Comparison of ENCODE assay signal across 8 mouse cellular contexts in the genomic region with DNA sequence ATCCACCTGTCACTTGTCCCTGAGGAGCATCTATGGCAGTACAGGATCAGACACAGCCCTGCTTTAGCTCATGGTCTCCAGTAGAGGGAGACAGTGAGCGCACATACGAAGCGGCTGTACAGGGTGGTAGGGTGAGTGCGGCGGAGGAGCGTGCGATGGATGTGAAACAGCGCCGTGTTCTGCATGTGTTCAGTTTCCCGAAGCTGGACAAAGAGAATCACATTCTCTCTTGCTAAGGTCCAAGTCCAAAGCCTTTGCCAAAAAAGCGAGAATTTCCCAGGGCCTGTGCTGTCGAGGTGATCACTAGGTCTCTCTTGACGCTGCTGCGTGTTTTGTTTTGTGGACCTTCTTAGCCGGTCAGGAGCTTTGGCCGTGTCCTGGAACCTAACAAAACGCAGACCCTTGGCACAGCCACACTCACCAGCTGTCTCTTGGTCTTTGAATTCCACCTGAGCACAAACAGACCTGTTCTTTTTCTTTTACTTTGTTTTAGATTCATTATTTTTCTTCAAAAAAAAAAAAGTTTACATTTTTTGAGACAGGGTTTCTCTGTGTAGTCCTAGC. TPM values are rescaled to one million over a fixed set of nuclear protein-coding genes. Genes with fewer than 3 reads are reported as not detected.
DNase-seq lines count a peak whose midpoint lies in the region; ATAC-seq and TF ChIP-seq lines count a peak whose summit lies in the region.

No protein-coding gene starts in this region.

- no peaks in the 10 kb centered on the region for H3K27me3 ChIP-seq in intestine, embryonic 15.5 days (replicated peaks)
- H3K27me3 ChIP-seq in midbrain, embryonic 11.5 days (ENCODE audit: control insufficient read depth, insufficient read depth, low read length) = no peaks in the 10 kb centered on the region
- H3K27me3 ChIP-seq in small intestine, adult 2 months (ENCODE audit: control insufficient read depth, insufficient read depth, low read length) = no peaks in the 10 kb centered on the region

- no peak for TF ChIP-seq POLR2A in small intestine, adult 2 months (IDR thresholded peaks at IDR 0.05; ENCODE audit: low read depth, low read length)

- H3K9me3 ChIP-seq in intestine, embryonic 15.5 days = no peaks in the 10 kb centered on the region
- H3K9me3 ChIP-seq in midbrain, embryonic 11.5 days (ENCODE audit: control insufficient read depth, low read length) = no peaks in the 10 kb centered on the region

- H3K9ac ChIP-seq in intestine, embryonic 15.5 days = no peak overlapping the region
- H3K9ac ChIP-seq in midbrain, embryonic 11.5 days (ENCODE audit: low read length) = peak overlapping the region; percentile 49

- H3K27ac ChIP-seq in intestine, embryonic 15.5 days = no peak overlapping the region
- H3K27ac ChIP-seq in midbrain, embryonic 11.5 days (ENCODE audit: low read depth, low read length) = no peak overlapping the region
- no peak overlapping the region for H3K27ac ChIP-seq in small intestine, adult 2 months (ENCODE audit: insufficient read depth, low read depth, low read length)

- TF ChIP-seq CTCF in small intestine, adult 2 months (IDR thresholded peaks at IDR 0.05; ENCODE audit: extremely low read depth, insufficient read length, insufficient replicate concordance, low read depth, low read length) = peak; percentile 92; the same call in 1 of the 2 replicates

- DNase-seq in adrenal gland, adult (ENCODE audit: inconsistent age in 2 of 2, low spot score in 1 of 2) = peak; percentile 63 to 87
- no peak for DNase-seq in adrenal gland, adult 8-10 months
- peak; percentile 40 for DNase-seq in gastrocnemius, postnatal 25 days
- peak; percentile 69 for DNase-seq in left cerebral cortex, postnatal 4 days
- peak; percentile 95 for DNase-seq in midbrain, embryonic 11.5 days (ENCODE audit: low spot score, missing footprints)

- ATAC-seq in common myeloid progenitor, adult 5-6 weeks (replicated peaks; ENCODE audit: low read depth, poor library complexity, severe bottlenecking) = peak; percentile 78
- ATAC-seq in intestine, embryonic 15.5 days = peak; percentile 90
- ATAC-seq in midbrain, embryonic 11.5 days (ENCODE audit: low FRiP score) = peak; percentile 79

- H3K4me3 ChIP-seq in intestine, embryonic 15.5 days (replicated peaks) = no peak overlapping the region
- H3K4me3 ChIP-seq in midbrain, embryonic 11.5 days (ENCODE audit: low read depth, low read length) = 0 out of 2 replicates have a peak overlapping the region, but pooled peaks have one; percentile 10
- H3K4me3 ChIP-seq in small intestine, adult 2 months (ENCODE audit: low read depth, low read length) = peak overlapping the region; percentile 33

- peak overlapping the region; percentile 55 for H3K4me2 ChIP-seq in intestine, embryonic 15.5 days (replicated peaks)
- peak overlapping the region; percentile 38; the same call in 1 of the 2 replicates for H3K4me2 ChIP-seq in midbrain, embryonic 11.5 days

- H3K36me3 ChIP-seq in intestine, embryonic 15.5 days = no peaks in the 10 kb centered on the region
- H3K36me3 ChIP-seq in midbrain, embryonic 11.5 days (ENCODE audit: control insufficient read depth, insufficient read depth, low read length) = no peaks in the 10 kb centered on the region
- no peaks in the 10 kb centered on the region for H3K36me3 ChIP-seq in small intestine, adult 2 months (ENCODE audit: control insufficient read depth, insufficient read depth, low read length)

- intact Hi-C loops in left cerebral cortex, postnatal 4 days (cut with DNase I) = loop anchor here (5.0 kb wide), 1 partner anchor 117 kb away; no protein-coding TSS in a partner anchor

- H3K4me1 ChIP-seq in intestine, embryonic 15.5 days (replicated peaks) = no peaks in the 10 kb centered on the region; the same call in 1 of the 2 replicates
- H3K4me1 ChIP-seq in midbrain, embryonic 11.5 days (ENCODE audit: control insufficient read depth, insufficient read depth, low read length) = no peaks in the 10 kb centered on the region
- H3K4me1 ChIP-seq in small intestine, adult 2 months (ENCODE audit: control insufficient read depth, insufficient read depth, insufficient read length, low read length) = 0 out of 2 replicates have a peak, but pooled peaks cover 3% of the 10 kb centered on the region

- WGBS in intestine, embryonic 15.5 days = 20% methylated on average over 17 of the region's 17 CpGs
- WGBS in midbrain, embryonic 11.5 days = 39% methylated on average over 17 of the region's 17 CpGs
- 13% methylated on average over 17 of the region's 17 CpGs for WGBS in small intestine, adult 2 months

RNA-seq across cellular contexts. Expression of gene Il5, which starts 15.2 kb away (rescaled TPM):
- not detected for total RNA-seq in adrenal gland, adult 8-10 months (2022)
- total RNA-seq in common myeloid progenitor, adult 5-6 weeks (2017) = not detected in 2 replicates
- total RNA-seq in gastrocnemius, postnatal 25 days (2021) = not detected
- polyA plus RNA-seq in intestine, embryonic 15.5 days (2015; fragmentation: Nextera tagmentation; extraction: Ambion mirVana) = not detected in 2 replicates
- not detected for total RNA-seq in left cerebral cortex, postnatal 4 days (2021)
- not detected in 2 replicates for polyA plus RNA-seq in midbrain, embryonic 11.5 days (2014; fragmentation: Nextera tagmentation; extraction: Ambion mirVana)
- polyA plus RNA-seq in small intestine, adult 2 months (2012; rRNA removed) = not detected in 2 replicates

RNA-seq across cellular contexts. Expression of gene Rad50, which starts 28.6 kb away (rescaled TPM):
- total RNA-seq in adrenal gland, adult 8-10 months (2022) = 10 to 100 TPM; 15.2 to 21.9 (median 18.6) TPM
- total RNA-seq in common myeloid progenitor, adult 5-6 weeks (2017) = 110 and 112 TPM in 2 replicates
- 1 to 10 TPM; 4.9 to 5.1 TPM for total RNA-seq in gastrocnemius, postnatal 25 days (2021)
- 30.9 and 35.4 TPM in 2 replicates for polyA plus RNA-seq in intestine, embryonic 15.5 days (2015; fragmentation: Nextera tagmentation; extraction: Ambion mirVana)
- 10 to 100 TPM; 10.1 to 11.3 TPM for total RNA-seq in left cerebral cortex, postnatal 4 days (2021)
- 20.7 and 21.7 TPM in 2 replicates for polyA plus RNA-seq in midbrain, embryonic 11.5 days (2014; fragmentation: Nextera tagmentation; extraction: Ambion mirVana)
- polyA plus RNA-seq in small intestine, adult 2 months (2012; rRNA removed) = 0.98 and 2.7 TPM in 2 replicates

RNA-seq across cellular contexts. Expression of gene Irf1, which starts 34.0 kb away (rescaled TPM):
- 10 to 100 TPM; 29.0 to 50.6 (median 43.2) TPM for total RNA-seq in adrenal gland, adult 8-10 months (2022)
- total RNA-seq in common myeloid progenitor, adult 5-6 weeks (2017) = 57.2 and 69.8 TPM in 2 replicates
- total RNA-seq in gastrocnemius, postnatal 25 days (2021) = 1 to 10 TPM; 5.1 to 9.1 TPM
- 43.5 and 45.9 TPM in 2 replicates for polyA plus RNA-seq in intestine, embryonic 15.5 days (2015; fragmentation: Nextera tagmentation; extraction: Ambion mirVana)
- 1 to 10 TPM; 2.9 to 4.2 TPM for total RNA-seq in left cerebral cortex, postnatal 4 days (2021)
- polyA plus RNA-seq in midbrain, embryonic 11.5 days (2014; fragmentation: Nextera tagmentation; extraction: Ambion mirVana) = 2.8 and 3.7 TPM in 2 replicates
- polyA plus RNA-seq in small intestine, adult 2 months (2012; rRNA removed) = 93.3 and 233 TPM in 2 replicates

RNA-seq across cellular contexts. Expression of gene Gm17334, which starts 37.2 kb away (rescaled TPM):
- total RNA-seq in adrenal gland, adult 8-10 months (2022) = 1 to 10 TPM in 2 of 4 experiments, under 1 TPM in 2; 0.84 to 1.5 (median 1.1) TPM
- 0.69 TPM in 1 of 2 replicates, not detected in the other for total RNA-seq in common myeloid progenitor, adult 5-6 weeks (2017)
- not detected for total RNA-seq in gastrocnemius, postnatal 25 days (2021)
- 0.26 and 0.32 TPM in 2 replicates for polyA plus RNA-seq in intestine, embryonic 15.5 days (2015; fragmentation: Nextera tagmentation; extraction: Ambion mirVana)
- not detected for total RNA-seq in left cerebral cortex, postnatal 4 days (2021)
- not detected in 2 replicates for polyA plus RNA-seq in midbrain, embryonic 11.5 days (2014; fragmentation: Nextera tagmentation; extraction: Ambion mirVana)
- 0.25 and 1.6 TPM in 2 replicates for polyA plus RNA-seq in small intestine, adult 2 months (2012; rRNA removed)
